Mouse (Mus musculus) heart, adult 10 weeks (tissue): Measurements from ENCODE around the gene B9d2. TPM values are rescaled to one million over a fixed set of nuclear protein-coding genes. Genes with fewer than 3 reads are reported as not detected.

Experiments
- polyA plus RNA-seq: library from polyadenylated mRNA; stranded (reverse); fragments of 350-450 nt; fragmentation: Illumina TruSeq; extraction: RNeasy Lipid Tissue Mini Kit (QIAGEN cat#74804); gene quantifications from one replicate; pipeline ENCODE4 v1.2.3, GENCODE M21; 2014; ENCODE audit warnings: low read depth, low replicate concordance

The B9d2 gene
- polyA plus RNA-seq, result 19.8 TPM

GRCm38 (mm10) chr7:25680514-25681258, at the start of gene B9d2:
Gene B9d2, plus strand, starts transcription at chr7:25680780.

GRCm38 (mm10) chr7:25658657-25659472, 21.7 kb upstream of the B9d2 start, which contains the start of the genes Bckdha and Exosc5:
Gene Bckdha, minus strand, starts transcription at chr7:25658981.
Gene Exosc5, plus strand, starts transcription at chr7:25659164.

GRCm38 (mm10) chr7:25674719-25675300, 5.8 kb upstream of the B9d2 start, which contains the start of gene Tmem91:
Gene Tmem91, minus strand, starts transcription at chr7:25675166.

GRCm38 (mm10) chr7:25686680-25687531, 6.3 kb downstream of the B9d2 start, which contains the start of gene Tgfb1:
Gene Tgfb1, plus strand, starts transcription at chr7:25687002.

GRCm38 (mm10) chr7:25718788-25719417, 38.3 kb downstream of the B9d2 start, which contains the start of gene Ccdc97:
Gene Ccdc97, minus strand, starts transcription at chr7:25719088.

Other genes with a start within 250 kb of the B9d2 start
- 17.6 TPM for gene Ceacam1, start 203.2 kb upstream of the B9d2 start, polyA plus RNA-seq
- gene Ceacam2, start 140.9 kb upstream of the B9d2 start, polyA plus RNA-seq, result 0.58 TPM
- gene Erich4, start 64.9 kb upstream of the B9d2 start, polyA plus RNA-seq, result not detected
- gene Dmac2, start 61.4 kb upstream of the B9d2 start, polyA plus RNA-seq, result 79.6 TPM
- gene B3gnt8, start 54.1 kb upstream of the B9d2 start, polyA plus RNA-seq, result 3.3 TPM
- gene Bckdha, start 21.8 kb upstream of the B9d2 start, polyA plus RNA-seq, result 283 TPM
- gene Exosc5, start 21.6 kb upstream of the B9d2 start, polyA plus RNA-seq, result 14.5 TPM
- gene Tmem91, start 5.6 kb upstream of the B9d2 start, polyA plus RNA-seq, result not detected
- gene Tgfb1, start 6.2 kb downstream of the B9d2 start, polyA plus RNA-seq, result 14.2 TPM
- 41.6 TPM for gene Ccdc97, start 38.3 kb downstream of the B9d2 start, polyA plus RNA-seq
- gene Hnrnpul1, start 74.0 kb downstream of the B9d2 start, polyA plus RNA-seq, result 43.9 TPM
- gene Axl, start 107.9 kb downstream of the B9d2 start, polyA plus RNA-seq, result 58.4 TPM
- gene Cyp2s1, start 136.1 kb downstream of the B9d2 start, polyA plus RNA-seq, result 4.8 TPM
- 0.92 TPM for gene Cyp2b10, start 216.8 kb downstream of the B9d2 start, polyA plus RNA-seq